Mouse (Mus musculus) lung, postnatal 0 days (tissue): ENCODE data around the gene Mapk8ip1.

ENCODE experiments used
- CTCF ChIP-seq: IDR thresholded peaks from 2 replicates; pipeline ENCODE4 v1.5.1; 2016; ENCODE audit warnings: antibody characterized with exemption, mild to moderate bottlenecking
- EP300 ChIP-seq: IDR thresholded peaks from 2 replicates; pipeline ENCODE4 v1.6.1; 2016; ENCODE audit warnings: antibody characterized with exemption, mild to moderate bottlenecking, control low read depth

- TF ChIP-seq CTCF (no peak), EP300 (no peak)
Measured at GRCm38 (mm10) chr2:92397436-92397835, 3.6 kb downstream of the Mapk8ip1 start.
